Mouse (Mus musculus): ENCODE results near the gene Pdk4.

Pdk4 gene

GRCm38 (mm10) chr6:5444331-5444898, 51.7 kb downstream of the Pdk4 start:
- DNase-seq (ENCODE audit: low spot score): no peak

GRCm38 (mm10) chr6:5443104-5443863, 52.8 kb downstream of the Pdk4 start:
- peak; percentile 89 for DNase-seq (ENCODE audit: low spot score)

GRCm38 (mm10) chr6:5442316-5443085, 53.6 kb downstream of the Pdk4 start:
- peak; percentile 34 for DNase-seq (ENCODE audit: low spot score)

- DNase-seq (ENCODE audit: low spot score): no peak
Measured at GRCm38 (mm10) chr6:5441221-5441620, 54.9 kb downstream of the Pdk4 start.

- no peak for DNase-seq (ENCODE audit: low spot score)
Measured at GRCm38 (mm10) chr6:5437757-5438156, 58.4 kb downstream of the Pdk4 start.

GRCm38 (mm10) chr6:5433887-5434286, 62.2 kb downstream of the Pdk4 start:
- no peak for DNase-seq (ENCODE audit: low spot score)
